Mouse (Mus musculus): ENCODE measurements around the gene Ephb6. TPM values are rescaled to one million over a fixed set of nuclear protein-coding genes. Genes with fewer than 3 reads are reported as not detected.

Ephb6 gene
- polyA plus RNA-seq, 1 experiment from 2014 or later = 13.9 TPM

Other genes with a start within 250 kb of the Ephb6 start
- not detected in 2 replicates for gene Prss3, start 227.8 kb upstream of the Ephb6 start, polyA plus RNA-seq (2016; fragmentation: Nextera tagmentation; extraction: Ambion mirVana)
- gene Gm5771, start 213.1 kb upstream of the Ephb6 start, polyA plus RNA-seq (2016; fragmentation: Nextera tagmentation; extraction: Ambion mirVana) = not detected in 2 replicates
- not detected in 2 replicates for gene Gm10334, start 159.3 kb upstream of the Ephb6 start, polyA plus RNA-seq (2016; fragmentation: Nextera tagmentation; extraction: Ambion mirVana)
- gene Prss1, start 146.6 kb upstream of the Ephb6 start, polyA plus RNA-seq (2016; fragmentation: Nextera tagmentation; extraction: Ambion mirVana) = not detected in 2 replicates
- not detected in 2 replicates for gene Prss2, start 83.7 kb upstream of the Ephb6 start, polyA plus RNA-seq (2016; fragmentation: Nextera tagmentation; extraction: Ambion mirVana)
- gene Trpv6, start 30.9 kb downstream of the Ephb6 start, polyA plus RNA-seq (2016; fragmentation: Nextera tagmentation; extraction: Ambion mirVana) = 0.25 and 0.41 TPM in 2 replicates
- not detected in 2 replicates for gene Trpv5, start 75.3 kb downstream of the Ephb6 start, polyA plus RNA-seq (2016; fragmentation: Nextera tagmentation; extraction: Ambion mirVana)
- not detected in 2 replicates for gene Llcfc1, start 78.9 kb downstream of the Ephb6 start, polyA plus RNA-seq (2016; fragmentation: Nextera tagmentation; extraction: Ambion mirVana)
- 7.2 and 9.8 TPM in 2 replicates for gene Kel, start 98.9 kb downstream of the Ephb6 start, polyA plus RNA-seq (2016; fragmentation: Nextera tagmentation; extraction: Ambion mirVana)
- gene Olfr459, start 169.7 kb downstream of the Ephb6 start, polyA plus RNA-seq (2016; fragmentation: Nextera tagmentation; extraction: Ambion mirVana) = not detected in 2 replicates
- not detected in 2 replicates for gene Pip, start 242.1 kb downstream of the Ephb6 start, polyA plus RNA-seq (2016; fragmentation: Nextera tagmentation; extraction: Ambion mirVana)
- not detected in 2 replicates for gene Sval2, start 247.5 kb downstream of the Ephb6 start, polyA plus RNA-seq (2016; fragmentation: Nextera tagmentation; extraction: Ambion mirVana)